Mouse (Mus musculus): ENCODE measurements around the gene Wdfy1.

GRCm38 (mm10) chr1:79764483-79764882 is 11.5 kb downstream of the Wdfy1 start:
- TF ChIP-seq GATA1 (IDR thresholded peaks at IDR 0.05; ENCODE audit: low read length) (no peak), TAL1 (IDR thresholded peaks at IDR 0.05; ENCODE audit: low read length) (no peak)
